Mouse (Mus musculus) yolk sac, embryonic 10.5 days (tissue): ENCODE data around the gene Gramd1c.

Experiments used
- DNase-seq: peaks from one replicate; pipeline ENCODE4 v3.0.0-alpha.2; 2017; ENCODE audit warnings: low spot score

Gene Gramd1c

GRCm38 (mm10) chr16:44063025-44063894 lies at the start of gene Gramd1c:
Gramd1c (minus strand) TSS chr16:44063345.
- peak; percentile 69 for DNase-seq

GRCm38 (mm10) chr16:44109002-44109401 lies 45.9 kb upstream of the Gramd1c start:
- DNase-seq = no peak

- DNase-seq = no peak
These were observed 42.1 kb upstream of the Gramd1c start for GRCm38 (mm10) chr16:44105211-44105610.

GRCm38 (mm10) chr16:44103806-44104766 lies 40.9 kb upstream of the Gramd1c start:
- DNase-seq = no peak

DNA sequence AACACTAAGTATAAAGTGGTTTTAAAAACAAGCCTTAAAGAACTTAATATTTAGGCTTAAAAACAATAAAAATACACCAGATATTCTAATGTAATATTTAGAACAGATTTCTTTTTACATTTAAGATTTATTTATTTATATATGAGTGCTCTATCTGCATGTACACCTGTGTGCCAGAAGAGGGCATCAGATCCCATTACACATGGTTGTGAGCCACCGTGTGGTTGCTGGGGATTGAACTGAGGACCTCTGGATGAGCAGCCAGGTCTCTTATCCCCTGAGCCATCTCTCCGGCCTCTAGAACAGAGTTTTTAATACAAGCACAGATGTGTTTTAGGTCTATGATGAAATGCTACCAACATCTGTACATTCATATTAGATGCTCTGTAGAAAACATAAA lies 39.8 kb upstream of the Gramd1c start:
- no peak for DNase-seq

- no peak for DNase-seq
These were observed 38.1 kb upstream of the Gramd1c start for GRCm38 (mm10) chr16:44101181-44101710.

GRCm38 (mm10) chr16:44099377-44099776 lies 36.2 kb upstream of the Gramd1c start:
- DNase-seq = no peak

- no peak for DNase-seq
These were observed 24.5 kb upstream of the Gramd1c start for GRCm38 (mm10) chr16:44087650-44088049.

- no peak for DNase-seq
These were observed 1.8 kb downstream of the Gramd1c start for GRCm38 (mm10) chr16:44061341-44061740.

DNA sequence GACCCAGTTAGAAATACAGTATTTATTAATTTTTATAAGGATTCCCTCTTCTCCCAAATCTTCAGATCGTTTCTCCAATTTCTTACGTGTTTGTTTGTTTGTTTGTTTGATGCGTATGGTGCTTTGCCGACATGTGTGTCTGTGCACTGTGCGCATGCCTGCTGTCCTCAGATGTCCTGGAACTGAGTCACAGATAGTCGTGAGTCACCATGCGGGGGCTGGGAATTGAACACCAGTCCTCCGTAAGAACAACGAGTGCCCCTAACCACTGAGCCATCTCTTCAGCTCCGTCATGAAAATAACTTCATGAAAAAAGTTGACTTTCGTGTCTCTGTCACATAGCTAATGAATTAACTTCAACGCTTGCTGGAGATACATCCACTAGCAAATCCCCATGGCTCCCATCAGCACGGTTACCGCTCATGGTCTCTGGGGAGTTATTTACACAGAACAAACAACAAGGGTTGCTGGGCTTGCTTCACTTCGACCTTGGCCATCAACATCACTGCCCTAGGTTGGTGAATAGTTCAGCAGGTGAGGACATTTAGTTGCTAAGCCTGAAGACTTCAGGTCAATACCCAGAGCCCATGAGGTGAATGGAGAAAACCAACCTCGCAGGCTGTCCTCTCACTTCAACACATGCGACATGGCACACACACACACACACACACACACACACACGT lies 2.4 kb downstream of the Gramd1c start:
- no peak for DNase-seq

GRCm38 (mm10) chr16:44058745-44059144 lies 4.4 kb downstream of the Gramd1c start:
- peak; percentile 26 for DNase-seq

DNA sequence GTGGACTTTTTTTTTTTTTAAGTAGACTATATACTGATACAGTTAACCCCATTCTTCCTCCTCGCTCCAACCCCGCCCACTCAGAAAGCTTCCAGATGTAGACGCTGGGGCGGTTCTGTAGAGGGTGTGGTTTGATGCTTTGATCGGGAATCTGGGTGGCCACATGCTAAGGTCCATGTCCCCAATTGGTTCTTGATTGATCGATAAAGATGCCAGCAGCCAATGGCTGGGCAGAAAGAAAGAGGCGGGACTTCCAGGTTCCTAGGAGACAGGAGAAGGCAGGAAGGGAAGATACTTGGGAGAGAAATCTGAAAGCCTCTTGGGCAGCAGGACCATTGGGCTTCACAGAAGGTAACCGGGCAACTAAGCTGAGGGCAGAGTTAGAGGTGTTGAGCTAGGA lies 7.4 kb downstream of the Gramd1c start:
- DNase-seq = no peak

- no peak for DNase-seq
These were observed 9.9 kb downstream of the Gramd1c start for GRCm38 (mm10) chr16:44053265-44053664.

GRCm38 (mm10) chr16:44052390-44052789 lies 10.8 kb downstream of the Gramd1c start:
- DNase-seq = no peak

- DNase-seq = no peak
These were observed 13.0 kb downstream of the Gramd1c start for GRCm38 (mm10) chr16:44050139-44050538.

- no peak for DNase-seq
These were observed 24.0 kb downstream of the Gramd1c start for GRCm38 (mm10) chr16:44039112-44039511.

DNA sequence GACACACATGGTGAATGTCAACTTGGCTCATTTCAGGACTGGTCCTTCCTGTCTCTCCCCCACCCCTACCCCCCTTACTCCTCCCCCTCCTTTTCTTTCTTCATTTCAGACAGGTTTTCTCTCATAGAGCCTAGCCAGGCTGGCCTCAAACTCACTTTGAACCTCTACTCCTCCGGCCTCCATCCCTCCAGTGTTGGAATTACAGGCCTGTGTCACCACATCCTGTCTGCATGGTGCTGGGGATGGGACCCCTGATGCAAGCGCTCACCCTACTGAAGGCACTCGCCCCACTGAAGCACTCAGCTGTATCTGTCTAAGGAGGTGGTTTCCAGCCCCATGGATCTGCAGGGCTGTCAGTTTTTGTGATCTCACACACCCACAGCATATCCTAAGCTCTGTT lies 27.9 kb downstream of the Gramd1c start:
- DNase-seq = no peak

DNA sequence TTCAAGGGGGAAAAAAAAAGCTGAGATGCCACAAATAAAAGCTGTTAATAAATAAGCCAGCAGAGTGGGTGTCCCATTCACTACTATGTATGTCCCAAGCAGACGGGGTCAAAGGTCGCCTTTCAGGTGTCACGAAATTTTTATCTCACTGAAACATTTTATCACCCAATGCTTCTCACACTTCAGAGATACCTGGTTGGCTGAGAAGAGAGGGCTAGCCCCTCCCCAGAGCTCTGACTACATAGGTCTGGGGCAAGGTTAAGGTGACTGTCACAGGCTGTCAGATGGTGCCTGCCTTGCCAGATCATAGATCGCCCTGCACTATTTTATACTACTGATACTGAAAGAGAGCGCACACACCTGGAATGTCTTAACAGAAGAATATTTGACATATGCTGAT lies 29.8 kb downstream of the Gramd1c start:
- peak; percentile 80 for DNase-seq

DNA sequence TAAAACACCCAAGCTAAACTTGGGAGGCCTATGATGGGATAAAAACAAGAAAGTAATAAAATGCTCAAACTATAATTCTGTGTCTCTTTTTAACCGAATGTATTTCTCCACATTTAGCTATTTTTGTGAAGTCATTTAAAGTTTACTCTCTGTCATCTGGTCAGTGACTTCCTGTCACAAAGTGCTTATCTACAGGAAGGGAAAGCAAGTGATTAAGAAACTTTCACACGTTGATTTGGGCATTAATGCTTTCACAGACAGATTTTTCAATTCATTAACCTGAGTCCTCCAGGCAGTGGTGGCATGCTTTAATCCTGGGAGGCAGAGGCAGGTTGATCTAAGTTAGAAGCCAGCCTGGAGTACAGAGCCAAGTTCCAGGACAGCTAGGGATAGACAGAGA lies 33.9 kb downstream of the Gramd1c start:
- DNase-seq = no peak

DNA sequence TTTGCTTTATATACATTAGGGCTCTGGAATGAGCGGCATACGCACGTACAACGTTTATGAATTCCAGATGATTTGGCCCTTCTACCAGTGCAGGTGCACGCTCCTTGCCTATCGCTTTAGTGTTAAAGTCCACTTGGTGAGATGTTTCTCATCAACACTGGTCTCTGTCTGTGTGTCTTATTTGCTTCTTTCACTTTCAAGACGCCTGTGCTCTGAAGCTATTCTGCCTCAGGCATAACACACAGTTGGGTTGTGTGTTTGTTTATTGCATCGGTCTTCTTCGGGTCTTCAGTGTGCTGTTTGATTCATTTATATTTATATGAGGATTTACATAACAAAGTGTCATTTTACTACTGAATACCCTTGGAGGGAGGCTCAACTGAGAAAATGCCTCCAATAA lies 36.3 kb downstream of the Gramd1c start:
- DNase-seq = no peak

DNA sequence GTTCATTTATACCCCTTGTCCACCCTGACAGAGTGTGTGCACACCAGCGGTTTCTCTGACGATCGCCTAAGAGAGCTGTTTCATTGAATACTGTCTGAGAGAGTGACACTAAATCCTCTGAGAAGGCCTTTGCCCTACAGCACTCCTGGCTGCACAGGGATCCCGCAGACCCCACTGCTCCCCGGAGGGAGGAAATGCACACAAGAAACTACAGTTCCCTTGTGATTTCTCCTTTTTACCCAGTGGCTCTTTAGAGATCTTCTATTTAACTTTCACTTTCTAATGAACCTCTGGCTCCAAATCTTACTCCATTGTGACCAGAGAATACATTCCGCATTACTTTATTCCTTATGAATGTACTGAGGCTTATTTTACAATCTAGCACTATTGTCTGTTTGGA lies 36.9 kb downstream of the Gramd1c start:
- no peak for DNase-seq

DNA sequence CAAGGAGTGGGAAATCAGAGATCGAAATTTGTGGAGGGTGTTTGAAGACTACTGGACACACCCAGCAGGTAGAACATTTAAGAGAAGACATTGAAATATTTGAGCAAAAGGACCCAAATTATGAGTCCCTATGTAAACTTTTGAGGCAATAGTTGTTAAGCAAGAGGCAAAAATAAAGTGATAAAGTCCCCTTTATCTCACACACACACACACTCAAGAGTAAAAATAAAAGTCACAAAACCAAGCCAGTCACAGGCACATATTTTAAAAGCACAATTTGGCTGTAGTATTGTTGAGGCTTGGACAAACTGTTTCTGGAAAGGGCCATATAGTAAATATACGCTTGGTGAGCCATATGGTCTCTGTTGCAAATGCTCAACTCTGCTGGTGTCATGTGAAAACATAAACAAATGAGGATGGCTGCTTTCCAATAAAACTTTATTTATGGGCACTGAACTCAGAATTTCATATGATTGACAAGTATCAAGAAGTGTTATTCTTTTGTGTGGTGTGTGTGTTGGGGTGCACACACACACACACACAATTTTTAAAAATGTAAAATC lies 44.1 kb downstream of the Gramd1c start:
- no peak for DNase-seq
